Mouse (Mus musculus): ENCODE data around the gene Zfand2a. TPM values are rescaled to one million over a fixed set of nuclear protein-coding genes. Genes with fewer than 3 reads are reported as not detected.

Gene Zfand2a
- total RNA-seq (2023) = 10 to 100 TPM; 75.6 to 89.0 TPM

DNA sequence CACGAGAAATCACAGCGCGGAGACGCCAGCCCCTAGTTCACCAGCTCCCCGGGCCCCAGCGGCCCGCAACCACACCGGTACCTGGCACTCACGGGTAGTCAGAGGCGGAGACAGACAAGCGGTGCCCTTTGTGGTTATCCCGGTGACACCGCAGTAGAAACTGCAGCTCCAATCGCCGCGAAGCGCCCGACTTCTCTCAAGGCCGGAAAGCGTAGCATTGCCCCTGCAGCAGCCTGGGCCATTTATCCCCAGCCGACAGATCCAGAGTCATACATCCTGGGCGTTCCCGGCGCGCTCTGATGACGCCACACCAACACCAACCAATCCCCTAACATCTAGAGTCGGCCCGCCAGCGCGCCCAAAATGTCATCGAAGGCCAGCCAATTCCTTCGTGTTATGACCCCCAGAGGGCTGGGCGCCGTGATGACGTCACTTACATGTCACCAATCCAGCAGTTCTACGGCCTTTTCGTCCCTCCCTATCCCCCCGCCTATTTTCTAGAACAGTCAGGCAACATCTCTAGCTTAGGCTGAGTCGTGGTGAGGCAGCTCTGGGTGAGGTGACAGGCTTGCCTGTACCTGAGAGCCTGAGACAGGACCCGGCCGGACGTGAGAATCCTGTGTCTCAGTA lies at the start of gene Zfand2a:
Gene Zfand2a, minus strand, starts transcription at position 365 of the 630 bp plus-strand sequence.

DNA sequence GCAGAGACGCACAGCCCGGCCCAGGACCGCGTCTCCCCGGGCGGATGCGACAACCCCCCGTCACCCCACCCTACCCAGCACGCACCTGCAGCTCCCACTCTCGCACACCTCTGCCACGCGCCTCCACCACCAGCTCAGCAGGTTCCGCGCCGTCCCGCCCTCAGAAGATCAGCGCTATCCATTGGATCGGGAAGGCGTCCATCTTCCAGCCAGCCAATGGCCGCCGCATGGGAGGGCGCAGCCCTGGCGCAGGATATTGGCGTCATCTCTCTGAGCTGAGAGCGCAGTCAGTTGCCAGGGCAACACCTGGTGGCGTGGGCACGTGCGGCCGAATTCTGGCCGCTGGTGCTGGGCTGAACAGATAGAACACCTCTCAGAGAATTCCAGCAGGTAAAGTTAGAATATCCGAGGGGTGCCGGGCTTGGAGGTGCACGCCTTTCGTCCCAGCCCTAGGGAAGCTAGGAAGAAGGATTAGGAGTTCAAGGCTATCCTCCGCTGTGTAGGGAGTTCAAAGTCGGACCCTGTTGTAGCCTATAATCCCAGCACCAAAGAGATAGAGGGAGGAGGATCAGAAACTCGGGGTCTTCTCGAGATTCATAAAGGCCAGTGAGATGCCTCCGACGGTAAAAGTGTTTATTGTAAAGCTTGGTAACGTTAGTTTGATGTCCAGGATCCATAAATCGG lies 23.8 kb downstream of the Zfand2a start, which contains the start of gene 3110082I17Rik:
Gene 3110082I17Rik, minus strand, starts transcription at position 144 of the 684 bp plus-strand sequence.

DNA sequence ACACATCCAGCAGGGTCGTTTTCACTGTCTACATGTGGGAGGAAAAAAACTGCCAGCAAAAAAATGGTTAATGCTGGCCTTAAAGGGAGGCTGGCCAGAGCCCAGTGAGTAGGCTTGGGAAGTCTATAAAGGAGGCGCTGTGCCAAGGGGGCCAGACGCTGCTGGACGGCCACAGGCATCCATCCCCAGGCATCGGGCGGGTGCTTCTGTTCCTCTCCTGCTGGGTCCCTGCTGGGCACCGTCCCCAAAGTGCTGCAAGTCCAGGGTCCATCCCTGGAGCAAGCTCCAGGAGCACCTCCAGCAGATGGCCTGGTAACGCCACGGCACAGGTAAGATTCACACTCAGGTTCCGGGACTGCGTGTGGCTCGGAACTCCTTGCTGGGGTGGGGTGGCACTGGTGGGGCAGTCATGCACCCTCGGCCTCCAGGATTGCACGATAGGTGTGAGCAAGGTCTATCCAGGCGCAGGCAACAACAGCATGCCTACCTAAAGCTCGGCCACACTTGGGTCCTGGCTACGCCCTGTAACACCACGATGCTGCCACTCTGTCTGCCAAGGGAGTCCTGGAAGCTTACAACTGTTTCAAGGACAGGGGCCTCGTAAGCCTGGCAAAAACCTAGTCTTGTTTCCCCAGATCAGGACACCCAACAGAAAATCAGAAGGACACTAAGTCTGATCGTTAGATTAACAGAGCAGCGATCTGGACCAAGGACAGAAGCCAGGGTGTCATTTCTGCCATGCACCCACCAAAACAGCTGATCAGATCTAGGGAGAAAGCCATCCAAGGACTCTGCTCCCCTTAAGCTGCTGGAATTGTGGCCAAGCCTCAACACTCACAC lies 61.1 kb downstream of the Zfand2a start, which contains the start of gene Gper1:
Gene Gper1, plus strand, starts transcription at position 126 of the 840 bp plus-strand sequence.

Other genes with a start within 250 kb of the Zfand2a start
- gene Get4, start 232.2 kb downstream of the Zfand2a start, total RNA-seq (2023) = 10 to 100 TPM; 35.6 to 39.3 TPM
- gene Adap1, start 158.9 kb downstream of the Zfand2a start, total RNA-seq (2023) = 1 to 10 TPM; 6.6 to 7.2 TPM
- 10 to 100 TPM; 21.9 to 23.1 TPM for gene Cox19, start 133.1 kb downstream of the Zfand2a start, total RNA-seq (2023)
- not detected for gene Cyp2w1, start 131.9 kb downstream of the Zfand2a start, total RNA-seq (2023)
- gene Gpr146, start 106.9 kb downstream of the Zfand2a start, total RNA-seq (2023) = 10 to 100 TPM; 38.0 to 41.7 TPM
- gene C130050O18Rik, start 79.3 kb downstream of the Zfand2a start, total RNA-seq (2023) = under 1 TPM; 0.23 to 0.77 TPM
- gene Gper1, start 61.4 kb downstream of the Zfand2a start, total RNA-seq (2023) = not detected
- gene 3110082I17Rik, start 24.0 kb downstream of the Zfand2a start, total RNA-seq (2023) = 1 to 10 TPM; 4.7 to 5.6 TPM
- not detected for gene Uncx, start 58.9 kb upstream of the Zfand2a start, total RNA-seq (2023)